Mouse (Mus musculus): ENCODE results near the gene Mapk14. TPM values are rescaled to one million over a fixed set of nuclear protein-coding genes. Genes with fewer than 3 reads are reported as not detected.

The Mapk14 gene
- polyA plus RNA-seq, 1 experiment = 92.2 TPM

- Histone ChIP-seq H3K4me3 (ENCODE audit: insufficient read depth, low read depth, low read length) (no peak overlapping the region), H3K27ac (ENCODE audit: insufficient read depth, low read depth, low read length) (no peak overlapping the region; the same call in 1 of the 2 replicates), H3K4me1 (ENCODE audit: control insufficient read depth, insufficient read depth, low read length) (peaks cover 60% of the 10 kb centered on the region), H3K36me3 (ENCODE audit: control insufficient read depth, insufficient read depth, low read length) (no peaks in the 10 kb centered on the region), H3K27me3 (replicated peaks; ENCODE audit: control insufficient read depth, insufficient read depth, low read length) (no peaks in the 10 kb centered on the region)
- TF ChIP-seq CTCF (conservative IDR thresholded peaks at IDR 0.05; ENCODE audit: insufficient read depth, insufficient read length, low read depth, low read length) (no peak), POLR2A (IDR thresholded peaks at IDR 0.05; ENCODE audit: low read depth, low read length) (no peak)
- 37% methylated on average over 2 of the region's 2 CpGs for WGBS
- DNase-seq = no peak
Observed at GRCm38 (mm10) chr17:28698672-28699071, 7.5 kb downstream of the Mapk14 start.

- no peak for DNase-seq
- H3K4me1 ChIP-seq (ENCODE audit: control insufficient read depth, insufficient read depth, low read length) = peaks cover 56% of the 10 kb centered on the region
- 59% methylated on average over 7 of the region's 7 CpGs for WGBS
- H3K4me3 ChIP-seq (ENCODE audit: insufficient read depth, low read depth, low read length) = no peak overlapping the region
- H3K27ac ChIP-seq (ENCODE audit: insufficient read depth, low read depth, low read length) = no peak overlapping the region
- H3K36me3 ChIP-seq (ENCODE audit: control insufficient read depth, insufficient read depth, low read length) = no peaks in the 10 kb centered on the region
- no peak for TF ChIP-seq CTCF (conservative IDR thresholded peaks at IDR 0.05; ENCODE audit: insufficient read depth, insufficient read length, low read depth, low read length)
- TF ChIP-seq POLR2A (IDR thresholded peaks at IDR 0.05; ENCODE audit: low read depth, low read length) = no peak
- no peaks in the 10 kb centered on the region for H3K27me3 ChIP-seq (replicated peaks; ENCODE audit: control insufficient read depth, insufficient read depth, low read length)
Observed at GRCm38 (mm10) chr17:28699789-28700188, 8.7 kb downstream of the Mapk14 start.

GRCm38 (mm10) chr17:28701171-28701570 lies 10.0 kb downstream of the Mapk14 start:
- DNase-seq = no peak
- WGBS = 90% methylated on average over 4 of the region's 4 CpGs
- no peak overlapping the region for H3K4me3 ChIP-seq (ENCODE audit: insufficient read depth, low read depth, low read length)
- no peak overlapping the region for H3K27ac ChIP-seq (ENCODE audit: insufficient read depth, low read depth, low read length)
- no peaks in the 10 kb centered on the region for H3K27me3 ChIP-seq (replicated peaks; ENCODE audit: control insufficient read depth, insufficient read depth, low read length)
- no peaks in the 10 kb centered on the region for H3K36me3 ChIP-seq (ENCODE audit: control insufficient read depth, insufficient read depth, low read length)
- peaks cover 49% of the 10 kb centered on the region for H3K4me1 ChIP-seq (ENCODE audit: control insufficient read depth, insufficient read depth, low read length)
- no peak for TF ChIP-seq POLR2A (IDR thresholded peaks at IDR 0.05; ENCODE audit: low read depth, low read length)
- no peak for TF ChIP-seq CTCF (conservative IDR thresholded peaks at IDR 0.05; ENCODE audit: insufficient read depth, insufficient read length, low read depth, low read length)

- TF ChIP-seq CTCF (conservative IDR thresholded peaks at IDR 0.05; ENCODE audit: insufficient read depth, insufficient read length, low read depth, low read length) = no peak
- Histone ChIP-seq H3K27ac (ENCODE audit: insufficient read depth, low read depth, low read length) (no peak overlapping the region), H3K27me3 (replicated peaks; ENCODE audit: control insufficient read depth, insufficient read depth, low read length) (no peaks in the 10 kb centered on the region), H3K36me3 (ENCODE audit: control insufficient read depth, insufficient read depth, low read length) (no peaks in the 10 kb centered on the region), H3K4me3 (ENCODE audit: insufficient read depth, low read depth, low read length) (no peak overlapping the region), H3K4me1 (ENCODE audit: control insufficient read depth, insufficient read depth, low read length) (peaks cover 47% of the 10 kb centered on the region)
- WGBS = 64% methylated on average over 3 of the region's 3 CpGs
- DNase-seq = peak; percentile 47
Observed at GRCm38 (mm10) chr17:28701737-28702136, 10.6 kb downstream of the Mapk14 start.

- no peak overlapping the region for H3K4me3 ChIP-seq (ENCODE audit: insufficient read depth, low read depth, low read length)
- peaks cover 48% of the 10 kb centered on the region for H3K4me1 ChIP-seq (ENCODE audit: control insufficient read depth, insufficient read depth, low read length)
- no peaks in the 10 kb centered on the region for H3K36me3 ChIP-seq (ENCODE audit: control insufficient read depth, insufficient read depth, low read length)
- TF ChIP-seq POLR2A (IDR thresholded peaks at IDR 0.05; ENCODE audit: low read depth, low read length) (no peak), CTCF (conservative IDR thresholded peaks at IDR 0.05; ENCODE audit: insufficient read depth, insufficient read length, low read depth, low read length) (no peak)
- H3K27me3 ChIP-seq (replicated peaks; ENCODE audit: control insufficient read depth, insufficient read depth, low read length) = no peaks in the 10 kb centered on the region
- H3K27ac ChIP-seq (ENCODE audit: insufficient read depth, low read depth, low read length) = peak overlapping the region; percentile 46; the same call in 1 of the 2 replicates
- WGBS = 10% methylated on average over 2 of the region's 2 CpGs
- DNase-seq = peak; percentile 70
Observed at GRCm38 (mm10) chr17:28702646-28703045, 11.5 kb downstream of the Mapk14 start.

GRCm38 (mm10) chr17:28706697-28707096 lies 15.6 kb downstream of the Mapk14 start:
- peak; percentile 33 for DNase-seq
- H3K27me3 ChIP-seq (replicated peaks; ENCODE audit: control insufficient read depth, insufficient read depth, low read length) = no peaks in the 10 kb centered on the region
- peak overlapping the region; percentile 25; the same call in 1 of the 2 replicates for H3K27ac ChIP-seq (ENCODE audit: insufficient read depth, low read depth, low read length)
- WGBS = 21% methylated on average over 1 of the region's 1 CpGs
- H3K36me3 ChIP-seq (ENCODE audit: control insufficient read depth, insufficient read depth, low read length) = no peaks in the 10 kb centered on the region
- TF ChIP-seq POLR2A (IDR thresholded peaks at IDR 0.05; ENCODE audit: low read depth, low read length) (no peak), CTCF (conservative IDR thresholded peaks at IDR 0.05; ENCODE audit: insufficient read depth, insufficient read length, low read depth, low read length) (no peak)
- H3K4me3 ChIP-seq (ENCODE audit: insufficient read depth, low read depth, low read length) = no peak overlapping the region
- peaks cover 44% of the 10 kb centered on the region for H3K4me1 ChIP-seq (ENCODE audit: control insufficient read depth, insufficient read depth, low read length)

GRCm38 (mm10) chr17:28707136-28707627 lies 16.1 kb downstream of the Mapk14 start:
- 73% methylated on average over 3 of the region's 3 CpGs for WGBS
- peak overlapping the region; percentile 30 for H3K27ac ChIP-seq (ENCODE audit: insufficient read depth, low read depth, low read length)

More at GRCm38 (mm10) chr17:28707136-28707627, 16.1 kb downstream of the Mapk14 start:
- Histone ChIP-seq H3K27me3 (replicated peaks; ENCODE audit: control insufficient read depth, insufficient read depth, low read length) (no peaks in the 10 kb centered on the region), H3K4me3 (ENCODE audit: insufficient read depth, low read depth, low read length) (no peak overlapping the region), H3K36me3 (ENCODE audit: control insufficient read depth, insufficient read depth, low read length) (no peaks in the 10 kb centered on the region), H3K4me1 (ENCODE audit: control insufficient read depth, insufficient read depth, low read length) (peaks cover 46% of the 10 kb centered on the region)
- DNase-seq = peak; percentile 25
- TF ChIP-seq CTCF (conservative IDR thresholded peaks at IDR 0.05; ENCODE audit: insufficient read depth, insufficient read length, low read depth, low read length) (no peak), POLR2A (IDR thresholded peaks at IDR 0.05; ENCODE audit: low read depth, low read length) (no peak)

All from kidney, adult 2 months (tissue).